Mouse (Mus musculus) mature B cell (primary cell): ENCODE results near the gene Fgf15.
"Not testable (repeated sequence)": the region's sequence is repeated elsewhere in the genome, so short reads cannot be mapped to it uniquely, and the experiment has no call there.

ENCODE experiments used
- in situ Hi-C: fragments of 300-500 bp; cut with MboI; formaldehyde crosslinking; loops from 2 replicates; pipeline ENCODE4 v1.14.3; 2019

The Fgf15 gene

GRCm38 (mm10) chr7:144890661-144891060 lies 5.7 kb upstream of the Fgf15 start:
- in situ Hi-C loops, result not testable (repeated sequence)

GRCm38 (mm10) chr7:144891863-144892262 lies 4.5 kb upstream of the Fgf15 start:
- in situ Hi-C loops, result no loop called here

- in situ Hi-C loops, result no loop called here
Measured at GRCm38 (mm10) chr7:144892322-144892721, 4.0 kb upstream of the Fgf15 start.

- in situ Hi-C loops, result no loop called here
Measured at GRCm38 (mm10) chr7:144894191-144894590, 2.1 kb upstream of the Fgf15 start.

- in situ Hi-C loops, result no loop called here
Measured at GRCm38 (mm10) chr7:144894706-144895105, 1.6 kb upstream of the Fgf15 start.

GRCm38 (mm10) chr7:144895305-144896111 lies 823 bp upstream of the Fgf15 start:
- in situ Hi-C loops, result no loop called here

- in situ Hi-C loops, result no loop called here
Measured at GRCm38 (mm10) chr7:144898506-144898905, 2.2 kb downstream of the Fgf15 start.

- in situ Hi-C loops, result not testable (repeated sequence)
Measured at GRCm38 (mm10) chr7:144905514-144905913, 9.2 kb downstream of the Fgf15 start.

GRCm38 (mm10) chr7:144906708-144907397 lies 10.5 kb downstream of the Fgf15 start:
- in situ Hi-C loops, result no loop called here

- in situ Hi-C loops, result no loop called here
Measured at GRCm38 (mm10) chr7:144907793-144908192, 11.5 kb downstream of the Fgf15 start.

- in situ Hi-C loops, result no loop called here
Measured at GRCm38 (mm10) chr7:144908705-144909104, 12.4 kb downstream of the Fgf15 start.

GRCm38 (mm10) chr7:144911121-144911520 lies 14.8 kb downstream of the Fgf15 start:
- in situ Hi-C loops, result no loop called here

GRCm38 (mm10) chr7:144912897-144913296 lies 16.6 kb downstream of the Fgf15 start:
- in situ Hi-C loops, result no loop called here

GRCm38 (mm10) chr7:144914296-144914947 lies 18.1 kb downstream of the Fgf15 start:
- in situ Hi-C loops, result no loop called here

- in situ Hi-C loops, result no loop called here
Measured at GRCm38 (mm10) chr7:144914948-144915750, 18.8 kb downstream of the Fgf15 start, which contains the start of gene LTO1. Gene LTO1, plus strand, starts transcription at chr7:144915100.

- in situ Hi-C loops, result no loop called here
Measured at GRCm38 (mm10) chr7:144918823-144919222, 22.5 kb downstream of the Fgf15 start.

GRCm38 (mm10) chr7:144927591-144927990 lies 31.3 kb downstream of the Fgf15 start:
- in situ Hi-C loops, result no loop called here

- in situ Hi-C loops, result no loop called here
Measured at GRCm38 (mm10) chr7:144928009-144928888, 31.9 kb downstream of the Fgf15 start.

- in situ Hi-C loops, result no loop called here
Measured at GRCm38 (mm10) chr7:144928889-144929210, 32.5 kb downstream of the Fgf15 start.

- in situ Hi-C loops, result no loop called here
Measured at GRCm38 (mm10) chr7:144929506-144929905, 33.2 kb downstream of the Fgf15 start.

GRCm38 (mm10) chr7:144929931-144930330 lies 33.6 kb downstream of the Fgf15 start:
- in situ Hi-C loops, result no loop called here
